Mouse (Mus musculus) myocyte (in vitro differentiated cells): ENCODE data around the gene 4930502E18Rik.

Experiments
- CEBPB ChIP-seq: IDR thresholded peaks from 2 replicates; pipeline ENCODE4 v1.6.1; 2011; ENCODE audit warnings: mild to moderate bottlenecking, moderate library complexity; ENCODE audit not compliant: poor library complexity, insufficient read depth, severe bottlenecking
- E2F4 ChIP-seq: IDR thresholded peaks from one replicate; pipeline ENCODE4 v1.6.1; 2011; ENCODE audit warnings: mild to moderate bottlenecking, control low read depth, moderate library complexity; ENCODE audit not compliant: insufficient read depth
- MAX ChIP-seq: IDR thresholded peaks from one replicate; pipeline ENCODE4 v1.6.1; 2011; ENCODE audit warnings: low read depth, mild to moderate bottlenecking, control low read depth
- MYOD1 ChIP-seq, 3 experiments: IDR thresholded peaks; one replicate each; pipeline ENCODE4 v1.6.1; 2011; ENCODE audit warnings: control low read depth in 2 of 3, low read depth in 2 of 3, mild to moderate bottlenecking in 2 of 3, moderate library complexity in 1 of 3; ENCODE audit not compliant: insufficient read length in 2 of 3, control insufficient read depth in 1 of 3
- MYOG ChIP-seq, 3 experiments: IDR thresholded peaks; one replicate each; pipeline ENCODE4 v1.6.1; 2011; ENCODE audit warnings: control low read depth in 2 of 3, low read depth in 2 of 3, mild to moderate bottlenecking in 2 of 3; ENCODE audit not compliant: insufficient read length in 2 of 3, control insufficient read depth in 1 of 3, insufficient read depth in 1 of 3
- POLR2A ChIP-seq: IDR thresholded peaks from one replicate; pipeline ENCODE4 v1.6.1; 2011; ENCODE audit warnings: low read depth, mild to moderate bottlenecking, control low read depth, moderate library complexity; ENCODE audit not compliant: insufficient read length
- REST ChIP-seq: IDR thresholded peaks from one replicate; pipeline ENCODE4 v1.6.1; 2011; ENCODE audit warnings: mild to moderate bottlenecking, control low read depth, moderate library complexity; ENCODE audit not compliant: insufficient read depth, insufficient read length
- TCF12 ChIP-seq: IDR thresholded peaks from one replicate; pipeline ENCODE4 v1.6.1; 2011; ENCODE audit warnings: mild to moderate bottlenecking, control low read depth; ENCODE audit not compliant: poor library complexity, insufficient read depth, severe bottlenecking
- TCF3 ChIP-seq: IDR thresholded peaks from one replicate; pipeline ENCODE4 v1.6.1; 2011; ENCODE audit warnings: low read depth, control low read depth; ENCODE audit not compliant: insufficient read length
- USF1 ChIP-seq: IDR thresholded peaks from one replicate; pipeline ENCODE4 v1.6.1; 2011; ENCODE audit warnings: low read depth, mild to moderate bottlenecking, control low read depth, moderate library complexity

DNA sequence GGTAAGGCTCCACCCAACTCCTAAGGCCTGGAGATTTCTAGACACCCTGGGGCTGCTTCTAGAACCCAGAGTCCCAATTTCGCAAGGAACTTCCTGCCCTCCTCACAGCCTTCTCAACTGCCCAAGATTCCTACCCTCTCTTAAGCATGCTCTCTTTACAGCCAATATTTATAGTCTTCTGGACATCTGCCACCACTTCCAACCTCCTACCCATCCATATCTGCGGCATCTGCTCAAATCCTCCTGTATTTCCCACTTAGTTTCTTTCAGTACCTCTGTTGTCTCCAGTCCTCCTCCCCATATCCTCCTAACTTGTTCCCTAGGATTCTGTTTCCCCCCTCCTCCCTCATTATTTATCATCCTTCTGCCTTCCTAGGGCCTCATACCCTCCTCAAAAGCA, 25.4 kb upstream of the 4930502E18Rik start:
- TF ChIP-seq E2F4 = no peak
- TF ChIP-seq MYOD1 (IDR thresholded peaks at IDR 0.05; ENCODE audit: control insufficient read depth in 1 of 3, insufficient read length in 2 of 3, low read depth in 2 of 3) = no peak
- TF ChIP-seq POLR2A = no peak
- TF ChIP-seq MYOG (IDR thresholded peaks at IDR 0.05; ENCODE audit: control insufficient read depth in 1 of 3, insufficient read depth in 1 of 3, insufficient read length in 2 of 3, low read depth in 2 of 3) = no peak
- TF ChIP-seq MAX = no peak
- TF ChIP-seq CEBPB = no peak
- TF ChIP-seq USF1 = no peak
- no peak for TF ChIP-seq TCF12
- TF ChIP-seq REST = no peak
- TF ChIP-seq TCF3 = no peak
